Mouse (Mus musculus) heart, embryonic 15.5 days (tissue): Measurements from ENCODE around the gene Ror2. TPM values are rescaled to one million over a fixed set of nuclear protein-coding genes. Genes with fewer than 3 reads are reported as not detected.

ENCODE experiments used
- ATAC-seq: fragments of 200-750 bp; cut with Nextera tagmentation; replicated peaks from 2 replicates; pipeline ENCODE4 v1.8.0; 2017; ENCODE audit warnings: low read depth, moderate TSS enrichment; ENCODE audit not compliant: insufficient number of reproducible peaks, insufficient read depth, low FRiP score
- H3K27ac ChIP-seq: fragments of 300-500 bp; sonication (generic); 2 replicates; pipeline ENCODE4 v1.5.1; 2015; ENCODE audit warnings: mild to moderate bottlenecking, inconsistent platforms
- H3K27me3 ChIP-seq: fragments of 300-500 bp; sonication (generic); 2 replicates; pipeline ENCODE4 v1.6.1; 2015; ENCODE audit warnings: inconsistent platforms
- H3K36me3 ChIP-seq: fragments of 300-500 bp; sonication (generic); 2 replicates; pipeline ENCODE4 v1.6.1; 2015; ENCODE audit warnings: mild to moderate bottlenecking, inconsistent platforms
- H3K4me1 ChIP-seq: fragments of 300-500 bp; sonication (generic); replicated peaks from 2 replicates; pipeline ENCODE4 v1.6.1; 2015; ENCODE audit warnings: inconsistent platforms
- H3K4me2 ChIP-seq: fragments of 300-500 bp; sonication (generic); 2 replicates; pipeline ENCODE4 v1.6.1; 2015; ENCODE audit warnings: inconsistent platforms, mild to moderate bottlenecking, moderate library complexity
- H3K4me3 ChIP-seq: fragments of 300-500 bp; sonication (generic); 2 replicates; pipeline ENCODE4 v1.5.1; 2015; ENCODE audit warnings: mild to moderate bottlenecking, inconsistent platforms
- H3K9ac ChIP-seq: fragments of 300-500 bp; sonication (generic); 2 replicates; pipeline ENCODE4 v1.6.1; 2015; ENCODE audit warnings: mild to moderate bottlenecking, inconsistent platforms
- H3K9me3 ChIP-seq: fragments of 300-500 bp; sonication (generic); replicated peaks from 2 replicates; pipeline ENCODE4 v1.6.1; 2016; ENCODE audit warnings: inconsistent platforms
- WGBS: fragments of 180-500 bp; shearing (Covaris S2); methylation state at CpG from one replicate; pipeline ENCODE4 v1.1.7; 2015; ENCODE audit warnings: mixed read lengths; 5-methylcytosine and 5-hydroxymethylcytosine counted together
- polyA plus RNA-seq: library from polyadenylated mRNA; unstranded; fragments of >200 nt; fragmentation: Nextera tagmentation; extraction: Ambion mirVana; gene quantifications from 2 replicates; pipeline ENCODE4 v1.2.1, GENCODE M21; 2015

Gene Ror2
- polyA plus RNA-seq, 1 experiment from 2014 or later: 14.4 TPM

GRCm38 (mm10) chr13:53211971-53212733 lies 73.8 kb downstream of the Ror2 start:
- Histone ChIP-seq H3K36me3 (no peaks in the 10 kb centered on the region), H3K27ac (peak overlapping the region; percentile 38; the same call in 1 of the 2 replicates), H3K27me3 (no peaks in the 10 kb centered on the region), H3K4me1 (peaks cover 49% of the 10 kb centered on the region), H3K4me2 (peak overlapping the region; percentile 50), H3K9ac (no peak overlapping the region), H3K4me3 (peak overlapping the region; percentile 30), H3K9me3 (no peaks in the 10 kb centered on the region)
- 15% methylated on average over 19 of the region's 19 CpGs for WGBS
- ATAC-seq: 0 out of 2 replicates have a peak, but pooled peaks have one; percentile 41

GRCm38 (mm10) chr13:53208556-53208955 lies 77.4 kb downstream of the Ror2 start:
- H3K4me3 ChIP-seq: no peak overlapping the region
- H3K9ac ChIP-seq: no peak overlapping the region
- no peaks in the 10 kb centered on the region for H3K36me3 ChIP-seq
- H3K27me3 ChIP-seq: no peaks in the 10 kb centered on the region
- H3K4me1 ChIP-seq: peaks cover 66% of the 10 kb centered on the region
- peak overlapping the region; percentile 56; the same call in 1 of the 2 replicates for H3K27ac ChIP-seq
- no peak for ATAC-seq
- no peak overlapping the region for H3K4me2 ChIP-seq
- no peaks in the 10 kb centered on the region for H3K9me3 ChIP-seq
- WGBS: 40% methylated on average over 10 of the region's 10 CpGs

- Histone ChIP-seq H3K4me1 (peaks cover 66% of the 10 kb centered on the region), H3K27ac (0 out of 2 replicates have a peak overlapping the region, but pooled peaks have one; percentile 0), H3K4me3 (no peak overlapping the region), H3K9ac (no peak overlapping the region), H3K9me3 (no peaks in the 10 kb centered on the region), H3K36me3 (no peaks in the 10 kb centered on the region), H3K27me3 (no peaks in the 10 kb centered on the region), H3K4me2 (peak overlapping the region; percentile 12; the same call in 1 of the 2 replicates)
- 24% methylated on average over 17 of the region's 17 CpGs for WGBS
- ATAC-seq: peak; percentile 41; the same call in 1 of the 2 replicates
These were observed 80.6 kb downstream of the Ror2 start for GRCm38 (mm10) chr13:53205128-53205911.

- no peak for ATAC-seq
- 54% methylated on average over 5 of the region's 5 CpGs for WGBS
- H3K4me3 ChIP-seq: no peak overlapping the region
- peak overlapping the region; percentile 64; the same call in 1 of the 2 replicates for H3K27ac ChIP-seq
- H3K9me3 ChIP-seq: no peaks in the 10 kb centered on the region
- H3K4me2 ChIP-seq: no peak overlapping the region
- H3K9ac ChIP-seq: no peak overlapping the region
- peaks cover 58% of the 10 kb centered on the region for H3K4me1 ChIP-seq
- no peaks in the 10 kb centered on the region for H3K27me3 ChIP-seq
- H3K36me3 ChIP-seq: no peaks in the 10 kb centered on the region
These were observed 83.5 kb downstream of the Ror2 start for GRCm38 (mm10) chr13:53202439-53202830.

- Histone ChIP-seq H3K27ac (peak overlapping the region; percentile 64), H3K9ac (no peak overlapping the region), H3K4me2 (peak overlapping the region; percentile 14; the same call in 1 of the 2 replicates), H3K9me3 (no peaks in the 10 kb centered on the region), H3K36me3 (no peaks in the 10 kb centered on the region), H3K4me1 (peaks cover 61% of the 10 kb centered on the region), H3K4me3 (no peak overlapping the region), H3K27me3 (no peaks in the 10 kb centered on the region)
- ATAC-seq: peak; percentile 45; the same call in 1 of the 2 replicates
- WGBS: 9% methylated on average over 18 of the region's 18 CpGs
These were observed 84.1 kb downstream of the Ror2 start for GRCm38 (mm10) chr13:53201628-53202438.

GRCm38 (mm10) chr13:53200121-53200520 lies 85.8 kb downstream of the Ror2 start:
- H3K27ac ChIP-seq: no peak overlapping the region
- WGBS: 88% methylated on average over 4 of the region's 4 CpGs

GRCm38 (mm10) chr13:53199262-53199661 lies 86.7 kb downstream of the Ror2 start:
- Histone ChIP-seq H3K4me2 (no peak overlapping the region), H3K27ac (no peak overlapping the region; the same call in 1 of the 2 replicates), H3K27me3 (no peaks in the 10 kb centered on the region), H3K36me3 (no peaks in the 10 kb centered on the region), H3K4me3 (no peak overlapping the region), H3K4me1 (peaks cover 51% of the 10 kb centered on the region), H3K9ac (no peak overlapping the region), H3K9me3 (no peaks in the 10 kb centered on the region)
- 59% methylated on average over 7 of the region's 7 CpGs for WGBS
- ATAC-seq: no peak

More at GRCm38 (mm10) chr13:53200121-53200520, 85.8 kb downstream of the Ror2 start:
- Histone ChIP-seq H3K27me3 (no peaks in the 10 kb centered on the region), H3K4me1 (peaks cover 57% of the 10 kb centered on the region), H3K9me3 (no peaks in the 10 kb centered on the region), H3K4me2 (no peak overlapping the region), H3K4me3 (no peak overlapping the region), H3K9ac (no peak overlapping the region), H3K36me3 (no peaks in the 10 kb centered on the region)
- ATAC-seq: no peak

GRCm38 (mm10) chr13:53196690-53197089 lies 89.2 kb downstream of the Ror2 start:
- no peaks in the 10 kb centered on the region for H3K9me3 ChIP-seq
- H3K4me1 ChIP-seq: peaks cover 56% of the 10 kb centered on the region
- no peaks in the 10 kb centered on the region for H3K27me3 ChIP-seq
- no peak overlapping the region for H3K4me2 ChIP-seq
- no peak overlapping the region for H3K4me3 ChIP-seq
- H3K9ac ChIP-seq: no peak overlapping the region
- H3K27ac ChIP-seq: no peak overlapping the region
- WGBS: 65% methylated on average over 7 of the region's 7 CpGs
- no peak for ATAC-seq
- no peaks in the 10 kb centered on the region for H3K36me3 ChIP-seq

GRCm38 (mm10) chr13:53195951-53196677 lies 89.8 kb downstream of the Ror2 start:
- Histone ChIP-seq H3K9ac (no peak overlapping the region), H3K27ac (no peak overlapping the region), H3K36me3 (no peaks in the 10 kb centered on the region), H3K4me3 (no peak overlapping the region), H3K9me3 (no peaks in the 10 kb centered on the region), H3K4me1 (peaks cover 54% of the 10 kb centered on the region), H3K4me2 (no peak overlapping the region), H3K27me3 (no peaks in the 10 kb centered on the region)
- ATAC-seq: no peak
- WGBS: 90% methylated on average over 6 of the region's 6 CpGs

GRCm38 (mm10) chr13:53194306-53194705 lies 91.6 kb downstream of the Ror2 start:
- Histone ChIP-seq H3K9me3 (no peaks in the 10 kb centered on the region), H3K4me1 (peaks cover 48% of the 10 kb centered on the region), H3K4me2 (no peak overlapping the region), H3K36me3 (no peaks in the 10 kb centered on the region), H3K4me3 (no peak overlapping the region), H3K27ac (no peak overlapping the region), H3K9ac (no peak overlapping the region), H3K27me3 (no peaks in the 10 kb centered on the region)
- 81% methylated on average over 15 of the region's 15 CpGs for WGBS
- no peak for ATAC-seq
